Mouse (Mus musculus) E14TG2a.4 (cell line): ENCODE results near the gene Bmx.

Experiments
- H3K27me3 ChIP-seq: 2 replicates; pipeline ENCODE4 v1.6.1; 2014; ENCODE audit warnings: low read length, control low read depth; ENCODE audit not compliant: insufficient read depth
- H3K36me3 ChIP-seq: 2 replicates; pipeline ENCODE4 v1.6.1; 2014; ENCODE audit warnings: low read length, control low read depth; ENCODE audit not compliant: insufficient read depth
- H3K4me1 ChIP-seq: replicated peaks from 2 replicates; pipeline ENCODE4 v1.6.1; 2014; ENCODE audit warnings: low read depth, low read length, control low read depth
- H3K4me3 ChIP-seq: replicated peaks from 2 replicates; pipeline ENCODE4 v1.5.1; 2014; ENCODE audit warnings: mild to moderate bottlenecking, low read length
- H3K9me3 ChIP-seq: 2 replicates; pipeline ENCODE4 v1.6.1; 2014; ENCODE audit warnings: low read length, control low read depth
- CTCF ChIP-seq: conservative IDR thresholded peaks from 2 replicates; pipeline ENCODE4 v1.5.1; 2014; ENCODE audit warnings: low read length
- NANOG ChIP-seq: IDR thresholded peaks from 2 replicates; pipeline ENCODE4 v1.6.1; 2014; ENCODE audit warnings: borderline replicate concordance, low read length, mixed read lengths
- POU5F1 ChIP-seq: IDR thresholded peaks from 2 replicates; pipeline ENCODE4 v1.6.1; 2014; ENCODE audit warnings: low read length, borderline replicate concordance

Bmx gene

DNA sequence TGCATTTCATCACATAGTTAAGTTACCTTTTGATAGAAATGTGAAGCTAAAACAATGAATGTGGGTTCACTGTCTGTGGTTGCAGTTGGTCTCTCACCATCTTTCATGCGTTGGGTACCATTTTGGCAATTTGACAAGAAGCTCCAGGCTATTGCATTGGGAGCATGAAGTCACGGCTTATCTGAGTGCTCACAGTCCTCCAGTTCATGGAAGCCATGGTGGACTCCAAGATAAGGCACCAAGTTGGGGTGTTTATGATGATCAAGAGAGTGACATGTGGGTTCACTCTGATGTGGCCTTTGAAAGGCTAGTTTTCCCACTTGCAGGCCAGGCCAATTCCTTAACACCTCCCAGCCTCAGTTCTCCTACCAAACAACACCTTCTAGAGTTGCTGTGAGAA, 60.3 kb downstream of the Bmx start:
- TF ChIP-seq POU5F1 (no peak), NANOG (no peak), CTCF (no peak)
- H3K27me3 ChIP-seq = no peaks in the 10 kb centered on the region
- no peaks in the 10 kb centered on the region for H3K4me1 ChIP-seq
- H3K4me3 ChIP-seq = no peak overlapping the region
- H3K36me3 ChIP-seq = no peaks in the 10 kb centered on the region
- no peaks in the 10 kb centered on the region for H3K9me3 ChIP-seq

DNA sequence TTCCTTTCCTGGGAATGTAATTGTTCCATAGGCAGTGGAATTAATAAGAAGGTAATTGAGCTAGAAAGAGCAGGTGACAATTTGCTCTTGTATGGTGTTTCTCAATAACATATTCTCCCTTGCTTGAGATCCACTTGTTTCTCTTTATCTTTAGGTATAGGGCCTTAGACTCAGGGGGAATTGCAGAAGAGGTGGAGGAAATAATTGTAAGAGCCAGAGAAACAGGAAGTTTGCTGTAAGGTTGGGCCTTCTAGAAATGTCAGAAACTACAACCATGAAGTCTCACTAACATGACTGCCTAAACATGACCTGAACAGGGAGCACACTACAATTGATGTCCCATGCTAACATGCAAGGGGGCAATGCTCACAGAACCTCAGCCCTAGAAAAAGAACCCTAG, 68.1 kb downstream of the Bmx start:
- TF ChIP-seq CTCF (no peak), NANOG (no peak), POU5F1 (no peak)
- H3K27me3 ChIP-seq = no peaks in the 10 kb centered on the region
- H3K9me3 ChIP-seq = no peaks in the 10 kb centered on the region
- no peaks in the 10 kb centered on the region for H3K4me1 ChIP-seq
- H3K36me3 ChIP-seq = no peaks in the 10 kb centered on the region
- no peak overlapping the region for H3K4me3 ChIP-seq

DNA sequence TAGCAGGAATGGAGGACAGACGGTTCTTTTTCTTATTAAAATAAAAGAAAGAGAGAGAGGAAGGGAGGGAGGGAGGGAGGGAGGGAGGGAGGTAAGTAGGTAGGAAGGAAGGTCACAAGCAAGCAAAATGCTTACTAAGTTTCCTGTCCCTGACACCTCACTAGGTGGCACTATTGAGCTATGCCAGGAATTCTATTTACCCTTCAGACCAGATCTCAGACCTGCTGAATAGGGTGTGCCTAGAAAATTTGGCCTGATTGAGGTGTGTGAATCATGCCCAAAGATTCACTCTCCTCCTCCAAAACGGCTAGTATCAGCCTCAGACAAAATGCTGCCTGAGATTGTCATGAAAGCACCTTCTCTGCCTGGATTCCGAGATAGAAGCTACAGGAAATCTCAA, 74.1 kb downstream of the Bmx start:
- no peaks in the 10 kb centered on the region for H3K36me3 ChIP-seq
- no peaks in the 10 kb centered on the region for H3K4me1 ChIP-seq
- no peaks in the 10 kb centered on the region for H3K9me3 ChIP-seq
- no peaks in the 10 kb centered on the region for H3K27me3 ChIP-seq
- H3K4me3 ChIP-seq = no peak overlapping the region
- TF ChIP-seq CTCF (peak; percentile 22; the same call in 1 of the 2 replicates), NANOG (no peak), POU5F1 (no peak)

- Histone ChIP-seq H3K4me1 (no peaks in the 10 kb centered on the region), H3K27me3 (no peaks in the 10 kb centered on the region), H3K4me3 (no peak overlapping the region), H3K36me3 (no peaks in the 10 kb centered on the region), H3K9me3 (no peaks in the 10 kb centered on the region)
- TF ChIP-seq CTCF (peak; percentile 41), POU5F1 (no peak)
These were observed 78.2 kb downstream of the Bmx start for GRCm38 (mm10) chrX:164179746-164180145.

DNA sequence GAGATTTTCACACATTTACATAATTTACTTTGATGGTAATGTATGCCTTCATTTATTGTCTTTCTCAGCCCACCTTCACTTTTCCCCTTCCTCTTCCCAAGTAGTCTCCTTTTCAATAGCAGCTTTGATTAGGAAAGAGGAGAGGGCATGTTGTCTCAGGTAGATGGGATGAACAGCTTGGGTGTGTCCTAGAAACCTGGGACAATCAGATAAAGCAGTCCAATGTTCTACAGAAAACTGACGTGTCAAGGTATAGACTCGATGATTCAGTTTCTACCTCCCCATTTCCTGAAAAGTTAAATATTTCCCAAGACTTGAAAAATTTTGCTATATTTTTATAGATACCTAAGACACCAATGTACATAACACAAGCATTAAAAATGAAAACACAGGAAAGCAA, 79.1 kb downstream of the Bmx start:
- Histone ChIP-seq H3K4me3 (no peak overlapping the region), H3K36me3 (no peaks in the 10 kb centered on the region), H3K27me3 (no peaks in the 10 kb centered on the region), H3K4me1 (no peaks in the 10 kb centered on the region), H3K9me3 (no peaks in the 10 kb centered on the region)
- TF ChIP-seq NANOG = no peak
- TF ChIP-seq CTCF = no peak
- no peak for TF ChIP-seq POU5F1

DNA sequence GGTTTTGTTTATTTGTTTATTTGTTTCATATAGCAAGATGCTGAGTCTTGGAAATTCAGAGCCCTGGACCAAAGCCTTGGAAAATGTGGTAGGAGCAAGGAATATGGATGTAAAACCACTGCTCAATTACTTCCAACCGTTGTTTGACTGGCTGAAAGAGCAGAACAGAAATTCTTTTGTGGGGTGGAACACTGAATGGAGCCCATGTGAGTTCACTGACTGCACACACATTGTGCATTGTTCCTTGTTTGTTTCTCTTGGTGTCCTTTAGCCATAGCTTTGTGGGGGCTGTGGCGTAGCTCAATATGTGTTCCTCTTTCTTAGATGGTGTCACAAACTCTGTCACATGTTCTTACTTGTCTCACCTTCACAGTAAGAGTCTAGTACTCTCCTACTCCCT, 82.2 kb downstream of the Bmx start:
- H3K9me3 ChIP-seq = no peaks in the 10 kb centered on the region
- TF ChIP-seq POU5F1 (no peak), CTCF (no peak), NANOG (no peak)
- H3K4me1 ChIP-seq = no peaks in the 10 kb centered on the region
- no peaks in the 10 kb centered on the region for H3K27me3 ChIP-seq
- H3K4me3 ChIP-seq = no peak overlapping the region
- no peaks in the 10 kb centered on the region for H3K36me3 ChIP-seq

DNA sequence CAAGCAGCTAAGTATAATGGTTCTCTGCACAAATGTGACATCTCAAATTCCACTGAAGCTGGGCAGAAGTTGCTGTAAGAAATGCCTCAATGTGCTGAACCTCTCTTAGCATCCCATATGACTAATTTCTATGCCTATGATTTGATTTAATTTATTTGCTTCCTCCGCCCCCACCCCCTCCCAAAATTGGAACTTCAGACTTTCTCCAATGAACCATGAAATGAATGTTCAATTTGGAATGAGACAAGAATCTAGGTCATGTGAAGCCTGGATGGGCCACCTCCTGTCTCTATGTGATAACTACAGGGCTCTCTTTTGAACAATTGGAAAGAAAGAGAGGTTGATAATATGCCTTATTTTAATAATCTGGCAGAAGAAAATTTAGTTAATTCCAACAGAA, 82.7 kb downstream of the Bmx start:
- TF ChIP-seq CTCF (no peak), POU5F1 (no peak), NANOG (no peak)
- Histone ChIP-seq H3K27me3 (no peaks in the 10 kb centered on the region), H3K4me3 (no peak overlapping the region), H3K4me1 (no peaks in the 10 kb centered on the region), H3K9me3 (no peaks in the 10 kb centered on the region), H3K36me3 (no peaks in the 10 kb centered on the region)

DNA sequence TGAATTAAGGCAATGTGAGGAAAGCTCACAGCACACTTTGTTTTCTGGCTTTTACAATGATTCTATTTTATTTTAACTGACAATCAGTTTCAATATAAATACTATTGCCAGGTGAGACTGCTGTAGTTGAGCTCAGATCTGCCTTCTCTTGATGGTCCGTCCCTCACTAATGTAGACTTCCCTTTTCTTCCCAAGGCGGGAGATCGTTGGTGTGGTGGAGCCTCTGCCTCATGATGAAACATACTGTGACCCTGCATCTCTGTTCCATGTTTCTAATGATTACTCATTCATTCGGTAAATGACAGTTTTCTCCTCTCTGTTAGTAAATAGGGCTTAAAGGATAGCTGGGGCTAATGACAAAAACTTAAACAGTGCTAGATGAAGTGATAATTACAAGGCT, 84.1 kb downstream of the Bmx start:
- no peak overlapping the region for H3K4me3 ChIP-seq
- no peaks in the 10 kb centered on the region for H3K36me3 ChIP-seq
- H3K27me3 ChIP-seq = no peaks in the 10 kb centered on the region
- no peaks in the 10 kb centered on the region for H3K4me1 ChIP-seq
- no peak for TF ChIP-seq CTCF
- H3K9me3 ChIP-seq = no peaks in the 10 kb centered on the region

DNA sequence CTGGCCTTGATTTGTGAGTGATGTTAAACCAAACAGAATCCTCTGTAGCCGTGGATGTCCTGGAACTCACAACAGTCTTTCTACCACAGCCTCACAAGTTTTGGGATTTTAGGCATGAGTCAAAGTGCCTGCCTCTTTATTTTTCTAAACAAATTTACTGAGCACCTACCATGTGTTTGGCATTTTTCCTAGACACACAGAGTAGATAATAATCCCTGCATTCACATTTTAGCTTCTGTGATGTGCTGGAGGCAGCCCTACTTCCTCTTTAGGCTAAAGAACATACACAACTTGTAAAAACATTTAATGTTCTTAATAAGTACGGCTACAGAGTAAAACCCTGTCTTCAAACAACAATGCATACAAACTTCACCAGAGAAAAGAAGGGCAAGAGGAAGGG, 87.0 kb downstream of the Bmx start:
- no peaks in the 10 kb centered on the region for H3K36me3 ChIP-seq

More for the DNA sequence above, 87.0 kb downstream of the Bmx start:
- H3K4me3 ChIP-seq = no peak overlapping the region
- no peaks in the 10 kb centered on the region for H3K9me3 ChIP-seq
- TF ChIP-seq NANOG (no peak), POU5F1 (no peak), CTCF (no peak)
- H3K4me1 ChIP-seq = no peaks in the 10 kb centered on the region
- no peaks in the 10 kb centered on the region for H3K27me3 ChIP-seq
